Mouse (Mus musculus) liver, embryonic 14.5 days (tissue): ENCODE results near the gene CN725425.

ENCODE experiments used
- CTCF ChIP-seq: IDR thresholded peaks from 2 replicates; pipeline ENCODE4 v1.5.1; 2016; ENCODE audit warnings: antibody characterized with exemption, low read depth, control low read depth
- EP300 ChIP-seq: IDR thresholded peaks from 2 replicates; pipeline ENCODE4 v1.6.1; 2016; ENCODE audit warnings: antibody characterized with exemption, low read depth

GRCm38 (mm10) chr15:91301366-91301765, 102.1 kb downstream of the CN725425 start:
- peak; percentile 80 for TF ChIP-seq CTCF
- no peak for TF ChIP-seq EP300
